Mouse (Mus musculus) frontal cortex, adult (tissue): ENCODE measurements around the gene Sfrp5.

Source experiments
- ATAC-seq: cut with Nextera tagmentation; 2 replicates; pipeline ENCODE4 v1.9.2; 2017; ENCODE audit warnings: mild to moderate bottlenecking, moderate library complexity, mixed read lengths; ENCODE audit not compliant: low TSS enrichment

Gene Sfrp5

DNA sequence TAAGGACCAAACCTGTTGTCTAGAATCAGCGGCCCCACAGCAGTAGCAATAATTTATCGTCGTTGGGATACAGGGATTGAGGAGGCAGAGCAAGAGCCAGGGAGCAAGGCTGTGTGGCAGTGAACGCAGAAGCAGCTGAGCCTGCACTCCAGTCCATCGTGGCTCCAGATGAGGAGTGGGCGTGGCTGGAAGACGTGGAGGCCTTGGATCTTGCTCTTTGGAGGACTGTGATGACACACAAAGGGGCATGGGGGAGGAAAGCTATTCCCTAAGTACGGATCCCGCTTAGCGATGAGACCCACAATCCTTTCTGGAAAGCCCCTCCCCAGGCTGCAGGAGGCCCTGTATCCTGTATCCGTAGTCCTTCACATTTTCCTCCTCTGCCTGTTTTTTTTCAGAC lies 4.0 kb downstream of the Sfrp5 start:
- ATAC-seq = no peak

DNA sequence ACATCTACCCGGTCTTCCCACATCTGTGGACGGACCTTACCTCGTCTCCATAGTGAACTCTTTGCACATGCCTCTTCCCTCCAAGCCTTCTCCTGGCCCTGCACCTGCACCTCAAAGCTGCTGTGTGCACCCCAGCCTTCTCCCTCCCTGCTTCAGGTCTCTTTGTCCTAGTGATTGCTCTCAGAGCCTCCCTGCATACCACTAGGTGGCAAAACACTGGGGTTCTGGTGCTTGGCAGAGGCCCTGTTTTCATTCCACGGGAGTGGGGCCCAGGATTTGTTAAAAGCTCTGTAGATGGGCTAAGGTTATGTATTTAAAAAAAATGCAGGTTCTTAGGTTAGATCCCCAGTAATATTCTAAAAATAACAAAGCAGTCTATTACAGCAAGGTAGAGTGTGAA lies 5.0 kb downstream of the Sfrp5 start:
- peak; percentile 56 for ATAC-seq

- no peak for ATAC-seq
Observed at GRCm38 (mm10) chr19:42196378-42196777, 5.7 kb downstream of the Sfrp5 start.

DNA sequence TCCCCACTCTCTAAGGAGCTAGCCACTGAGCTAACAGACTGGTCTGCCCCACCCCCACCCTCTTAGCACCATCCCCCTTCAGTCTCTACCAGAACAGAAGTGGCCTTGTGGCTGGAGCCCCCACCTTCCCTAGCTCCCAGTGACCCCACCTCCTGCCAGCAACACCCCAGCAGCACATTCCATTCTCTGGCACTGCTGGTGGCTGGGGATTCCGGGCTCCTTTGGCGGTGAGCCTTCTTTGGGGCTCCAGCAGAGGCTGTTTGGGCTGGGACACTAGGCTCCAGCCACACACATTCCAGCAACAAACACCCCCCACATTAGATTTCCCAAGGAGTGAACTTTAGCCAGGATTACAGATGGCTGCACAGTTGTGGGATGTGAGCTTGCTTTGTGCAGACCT lies 8.7 kb downstream of the Sfrp5 start:
- no peak for ATAC-seq

- ATAC-seq = peak; percentile 63
Observed at GRCm38 (mm10) chr19:42190494-42190893, 11.6 kb downstream of the Sfrp5 start.

DNA sequence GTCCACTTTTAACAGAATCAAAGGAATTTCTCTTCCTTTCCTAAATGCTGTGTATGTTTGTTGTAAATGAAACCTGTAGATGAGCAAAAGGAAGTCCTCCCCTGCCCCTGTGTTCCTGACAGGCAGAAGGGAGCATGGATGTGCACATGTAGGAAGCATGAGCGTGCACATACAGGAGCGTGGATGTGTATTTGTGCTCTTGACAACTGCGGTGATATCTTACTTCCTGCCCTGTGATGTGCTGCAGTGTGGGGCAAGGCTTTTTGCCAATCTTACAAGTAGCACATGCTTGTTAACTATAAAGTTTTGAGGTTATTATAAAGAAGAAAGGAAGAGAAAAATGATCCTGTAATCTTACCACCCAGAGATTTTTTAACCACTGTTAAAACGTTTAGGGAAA lies 12.3 kb downstream of the Sfrp5 start:
- ATAC-seq = no peak

DNA sequence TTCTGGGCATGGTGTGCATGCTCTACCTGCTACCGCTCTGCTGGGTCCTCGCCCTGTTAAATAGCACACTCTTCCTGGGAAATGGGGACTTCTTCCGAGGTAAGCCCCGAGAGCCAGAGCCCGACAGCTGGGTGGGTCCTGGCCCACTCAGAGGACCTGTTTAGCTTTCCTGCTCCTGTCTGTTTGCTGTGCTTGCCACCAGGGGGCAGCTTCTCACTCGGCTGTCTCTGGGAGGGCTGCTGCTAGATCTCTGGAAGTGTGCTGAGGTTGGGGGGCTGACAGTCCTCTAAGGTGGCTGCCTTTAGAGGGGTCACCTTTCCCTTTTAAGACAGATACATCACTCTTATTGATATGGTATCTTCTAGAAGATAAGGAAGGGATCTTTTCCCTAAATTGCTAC lies 19.4 kb downstream of the Sfrp5 start:
- 0 out of 2 replicates have a peak, but pooled peaks have one; percentile 63 for ATAC-seq

- ATAC-seq = no peak
Observed at GRCm38 (mm10) chr19:42179356-42179755, 22.7 kb downstream of the Sfrp5 start.

DNA sequence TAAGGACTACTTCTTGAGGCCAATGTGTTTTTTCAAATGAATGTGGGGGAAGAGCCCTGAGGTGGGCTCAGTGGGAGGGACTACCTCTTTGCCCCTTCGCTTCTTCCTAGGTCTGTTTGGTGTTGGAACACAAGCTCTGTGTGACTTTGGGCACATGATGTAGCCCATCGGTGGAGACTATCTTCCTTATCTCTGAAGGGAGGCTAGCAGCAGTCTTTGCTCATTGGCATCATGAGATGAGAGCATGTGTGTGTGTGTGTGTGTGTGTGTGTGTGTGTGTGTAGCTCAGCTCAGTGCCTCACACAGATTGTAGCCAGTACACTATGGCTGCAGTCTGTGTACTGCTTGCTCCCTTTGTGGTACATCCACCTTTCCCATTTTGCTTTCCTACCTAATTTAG lies 24.6 kb downstream of the Sfrp5 start:
- no peak for ATAC-seq

GRCm38 (mm10) chr19:42176841-42177240 lies 25.2 kb downstream of the Sfrp5 start:
- no peak for ATAC-seq

- ATAC-seq = peak; percentile 86
Observed at GRCm38 (mm10) chr19:42170025-42170969, 31.8 kb downstream of the Sfrp5 start.

GRCm38 (mm10) chr19:42169322-42169975 lies 32.6 kb downstream of the Sfrp5 start:
- no peak for ATAC-seq

- ATAC-seq = no peak
Observed at GRCm38 (mm10) chr19:42167489-42167888, 34.6 kb downstream of the Sfrp5 start.

DNA sequence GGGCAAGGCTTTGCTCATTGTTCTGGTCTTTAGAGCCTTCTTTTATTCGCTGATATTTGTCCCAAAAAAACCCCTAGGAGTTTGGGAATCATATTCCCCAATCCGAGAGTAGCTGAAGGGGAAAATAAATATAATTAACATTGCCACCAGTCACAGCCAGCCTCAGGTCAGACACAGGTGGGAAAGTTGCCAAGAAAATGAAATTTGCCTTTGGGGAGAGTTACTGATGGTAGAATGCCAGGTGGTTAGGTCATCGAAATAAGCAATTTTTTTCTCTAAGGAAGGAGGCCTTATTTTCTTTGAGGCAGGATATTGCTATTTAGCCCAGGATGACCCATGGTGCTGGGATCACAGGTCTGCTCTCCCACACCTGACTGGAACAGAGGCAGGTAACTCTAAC lies 35.3 kb downstream of the Sfrp5 start:
- ATAC-seq = no peak

- ATAC-seq = peak; percentile 62
Observed at GRCm38 (mm10) chr19:42166130-42166529, 35.9 kb downstream of the Sfrp5 start.

- ATAC-seq = no peak
Observed at GRCm38 (mm10) chr19:42164188-42164587, 37.9 kb downstream of the Sfrp5 start.

DNA sequence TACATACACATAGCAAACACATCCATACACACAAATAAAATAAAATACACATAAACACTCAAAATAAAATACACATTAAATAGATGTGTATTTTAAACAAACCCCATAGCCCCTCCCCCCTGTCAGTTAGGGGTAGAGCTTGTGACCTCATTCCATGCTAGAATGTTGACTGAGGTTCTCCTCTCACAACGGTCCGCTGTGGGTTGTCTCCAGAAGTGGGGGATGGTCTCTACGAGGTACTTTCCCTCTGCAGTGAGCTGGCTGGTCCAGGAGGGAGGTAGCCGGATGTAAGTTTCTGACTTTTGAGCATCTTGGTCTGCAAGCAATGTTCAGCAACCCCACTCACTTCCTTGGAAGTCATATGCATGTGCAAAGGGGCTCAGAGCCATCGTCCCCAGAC lies 38.3 kb downstream of the Sfrp5 start, which contains the start of gene Zfyve27:
Gene Zfyve27 (plus strand): TSS at position 188 of the 400 bp plus-strand sequence.
- ATAC-seq = no peak

DNA sequence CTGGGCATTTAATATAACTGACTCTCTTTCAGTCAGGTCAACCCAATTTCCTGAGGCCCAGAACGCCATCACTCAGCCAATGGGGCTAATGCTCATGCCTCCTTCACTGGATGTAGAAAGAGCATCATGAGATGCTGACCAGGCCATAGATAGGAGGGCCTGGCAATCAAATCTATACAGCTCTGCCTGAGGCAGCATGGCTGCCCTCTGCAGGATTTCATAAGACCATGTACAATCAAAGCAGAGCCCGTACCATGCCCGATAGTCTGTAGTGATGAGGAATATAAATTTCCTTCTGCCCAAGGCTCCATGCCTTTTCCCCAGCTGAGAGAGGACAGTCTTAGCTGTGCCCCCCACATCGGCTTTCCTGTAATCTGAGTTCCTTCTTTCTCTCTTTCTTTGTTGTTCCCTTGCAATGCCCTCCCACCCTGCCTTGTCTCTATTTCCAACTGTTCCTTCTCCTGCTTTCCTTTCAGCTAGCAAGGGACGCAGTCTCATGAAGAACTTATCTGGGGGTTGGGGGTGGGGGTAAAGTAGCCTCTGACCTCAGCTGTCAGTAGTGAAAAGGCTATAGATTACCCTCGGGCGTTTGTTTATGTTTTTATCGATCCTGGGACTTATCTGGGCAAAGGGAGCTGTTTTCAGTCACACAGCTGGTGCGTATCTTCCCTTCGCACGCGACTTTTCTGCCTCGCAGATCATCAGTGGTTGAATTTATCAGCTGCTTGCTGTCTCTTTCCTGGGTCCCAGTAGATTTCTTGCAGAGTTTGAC lies 43.6 kb downstream of the Sfrp5 start:
- ATAC-seq = no peak

DNA sequence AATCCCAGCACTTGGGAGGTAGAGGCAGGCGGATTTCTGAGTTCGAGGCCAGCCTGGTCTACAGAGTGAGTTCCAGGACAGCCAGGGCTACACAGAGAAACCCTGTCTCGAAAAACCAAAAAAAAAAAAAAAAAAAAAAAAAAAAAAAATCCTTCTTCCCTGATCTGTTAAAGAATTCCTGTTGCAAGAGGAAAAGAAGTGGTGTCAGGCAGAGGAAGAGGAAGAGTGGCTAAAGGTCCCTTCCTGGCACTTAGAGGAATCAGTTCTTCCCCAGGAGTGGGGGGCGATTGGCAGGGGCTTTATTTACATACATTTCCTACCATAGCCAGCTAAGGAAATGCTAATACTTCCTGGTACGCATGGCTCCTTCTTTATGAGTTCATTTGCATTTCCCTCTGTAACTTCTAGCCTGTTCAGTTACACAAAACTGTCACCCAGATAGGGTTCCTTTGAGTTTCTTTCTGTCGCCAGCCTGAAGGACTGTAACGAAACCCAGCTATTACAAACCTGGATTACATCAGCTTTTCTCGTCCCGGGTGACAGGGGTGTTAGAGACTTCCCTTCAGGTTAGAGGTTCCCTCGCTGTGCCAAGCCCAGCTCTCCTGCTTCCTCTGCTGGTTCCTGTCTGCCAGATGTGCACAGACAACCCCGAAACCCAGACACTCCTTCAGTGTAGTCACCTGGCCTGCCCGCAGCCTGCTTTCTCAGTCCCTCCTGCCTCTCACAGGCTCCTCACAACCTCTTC lies 44.4 kb downstream of the Sfrp5 start:
- ATAC-seq = no peak

GRCm38 (mm10) chr19:42151990-42152389 lies 50.1 kb downstream of the Sfrp5 start:
- ATAC-seq = peak; percentile 54

- no peak; the same call in 1 of the 2 replicates for ATAC-seq
Observed at GRCm38 (mm10) chr19:42148569-42148860, 53.5 kb downstream of the Sfrp5 start.
